Mouse (Mus musculus) spleen, adult 2 months (tissue): Measurements from ENCODE around the gene Dnm2.

Experiments
- CTCF ChIP-seq: fragments of 200-500 bp; IDR thresholded peaks from 2 replicates; pipeline ENCODE4 v1.5.1; 2011; ENCODE audit warnings: mild to moderate bottlenecking, inconsistent platforms; ENCODE audit not compliant: insufficient read depth, insufficient read length, insufficient replicate concordance; ENCODE audit errors: extremely low read depth
- POLR2A ChIP-seq: fragments of 200-500 bp; IDR thresholded peaks from 2 replicates; pipeline ENCODE4 v1.6.1; 2011; ENCODE audit warnings: low read depth, low read length, inconsistent platforms

DNA sequence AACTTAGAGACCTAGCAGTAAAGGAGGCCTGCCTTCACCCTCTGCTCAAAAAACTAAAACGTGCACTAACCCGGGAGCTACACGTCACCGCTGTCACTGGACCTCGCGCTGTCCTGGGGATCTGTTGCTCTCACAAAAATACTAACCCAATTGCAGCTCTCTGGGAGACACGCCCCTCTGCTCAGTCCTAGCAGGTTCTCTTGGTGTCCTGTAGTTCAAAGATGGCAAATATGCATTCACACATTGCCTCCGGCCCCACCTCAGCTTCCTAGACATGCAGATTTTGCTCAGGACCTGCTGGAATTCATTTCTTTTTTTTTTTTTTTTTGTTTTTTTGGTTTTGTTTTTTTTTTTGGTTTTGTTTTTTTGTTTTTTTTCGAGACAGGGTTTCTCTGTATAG is 66.0 kb downstream of the Dnm2 start:
- TF ChIP-seq CTCF (no peak), POLR2A (no peak)
